Mouse (Mus musculus): ENCODE results near the gene Kat7.

The Kat7 gene

DNA sequence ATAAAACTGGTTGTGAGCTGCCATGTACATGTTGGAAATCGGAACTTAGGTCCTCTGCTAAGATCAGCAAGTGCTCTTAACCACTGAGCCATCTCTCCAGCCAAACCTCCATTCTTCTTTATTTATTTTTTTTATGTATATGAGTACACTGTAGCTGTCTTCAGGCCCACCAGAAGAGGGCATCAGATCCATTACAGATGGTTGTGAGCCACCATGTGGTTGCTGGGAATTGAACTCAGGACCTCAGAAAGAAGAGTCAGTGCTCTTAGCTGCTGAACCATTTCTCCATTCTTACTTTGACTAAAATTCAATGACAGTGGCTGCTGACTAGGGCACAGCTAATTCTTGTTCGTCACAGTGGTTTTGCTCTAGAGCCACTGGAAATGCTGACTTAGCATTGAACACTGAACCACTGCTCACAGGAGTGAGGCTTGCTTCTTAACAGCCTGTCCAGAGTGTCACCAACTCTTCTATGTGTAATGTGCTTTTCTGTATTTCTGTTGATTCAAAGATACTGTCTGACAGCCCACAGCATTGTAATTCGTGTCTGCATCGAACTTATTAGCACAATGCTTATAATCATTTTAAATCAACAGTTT, 30.9 kb downstream of the Kat7 start:
- no peak for DNase-seq (ENCODE audit: low spot score)

DNA sequence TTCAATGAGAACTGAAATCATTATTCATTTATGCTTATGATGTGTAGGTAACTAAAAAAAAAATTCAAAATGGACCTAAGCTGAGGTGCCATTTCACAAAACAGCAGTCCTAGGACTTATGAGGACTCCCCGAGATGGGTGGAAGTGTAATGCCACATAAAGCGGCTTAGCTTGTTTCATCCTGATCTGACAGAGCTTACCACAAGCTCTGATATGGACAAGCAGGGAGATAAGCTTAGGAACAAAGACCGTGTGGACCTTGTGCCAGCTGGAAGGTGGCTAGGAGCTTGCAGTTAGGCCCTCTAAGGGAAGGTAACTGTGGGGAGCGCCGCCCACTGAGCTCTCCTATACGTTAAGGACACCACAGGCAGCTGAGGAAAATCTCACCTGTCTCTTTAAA, 34.0 kb downstream of the Kat7 start:
- no peak for DNase-seq (ENCODE audit: low spot score)

GRCm38 (mm10) chr11:95274613-95275012, 35.4 kb downstream of the Kat7 start:
- DNase-seq (ENCODE audit: low spot score) = no peak

- DNase-seq (ENCODE audit: low spot score) = no peak
These were observed 36.4 kb downstream of the Kat7 start for GRCm38 (mm10) chr11:95273661-95274060.

GRCm38 (mm10) chr11:95266540-95267245, 43.4 kb downstream of the Kat7 start:
- DNase-seq (ENCODE audit: low spot score) = no peak

GRCm38 (mm10) chr11:95264455-95265013, 45.5 kb downstream of the Kat7 start:
- no peak for DNase-seq (ENCODE audit: low spot score)

GRCm38 (mm10) chr11:95263816-95264454, 46.1 kb downstream of the Kat7 start:
- peak; percentile 33 for DNase-seq (ENCODE audit: low spot score)

GRCm38 (mm10) chr11:95261178-95261751, 48.8 kb downstream of the Kat7 start, which contains the start of gene Tac4:
Gene Tac4, plus strand, starts transcription at chr11:95261529.
- no peak for DNase-seq (ENCODE audit: low spot score)

DNA sequence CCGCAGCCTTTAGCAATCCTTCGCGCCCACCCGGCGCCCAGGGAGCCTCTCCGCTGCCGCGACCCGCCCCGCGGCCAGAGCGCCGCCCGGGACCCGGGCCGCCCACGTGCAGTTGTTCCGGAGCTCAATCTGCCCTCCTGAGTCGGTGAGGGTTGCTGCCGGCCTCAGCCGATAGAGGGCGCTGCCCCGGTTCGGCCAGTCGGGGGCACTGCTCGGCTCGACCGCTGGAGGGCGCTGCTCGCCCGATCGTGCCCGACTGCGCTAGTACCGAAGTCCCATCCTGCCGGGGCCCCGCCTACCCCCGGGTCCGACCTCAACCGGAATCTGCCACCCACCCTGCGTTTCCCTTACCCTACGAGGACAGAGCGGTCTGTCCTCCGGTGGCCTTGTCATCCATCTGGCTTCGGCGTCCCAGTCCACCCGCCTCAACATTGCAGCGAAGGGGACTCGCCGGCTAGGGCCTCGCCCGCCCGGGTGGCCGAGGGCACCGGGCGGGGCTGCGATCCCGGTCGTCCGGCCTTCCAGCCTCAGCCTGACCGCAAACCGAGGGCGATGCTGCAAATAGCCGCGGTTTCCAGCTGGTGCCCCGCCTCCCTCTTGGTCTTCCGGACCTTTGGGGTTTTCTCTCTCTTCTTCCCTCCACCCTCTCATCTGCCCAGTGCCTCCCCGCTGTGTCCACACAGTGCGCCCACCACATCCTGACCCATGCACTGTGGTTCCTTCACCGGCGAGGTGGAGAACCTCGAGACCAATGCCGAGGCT, 50.8 kb downstream of the Kat7 start:
- peak; percentile 96 for DNase-seq (ENCODE audit: low spot score)

DNA sequence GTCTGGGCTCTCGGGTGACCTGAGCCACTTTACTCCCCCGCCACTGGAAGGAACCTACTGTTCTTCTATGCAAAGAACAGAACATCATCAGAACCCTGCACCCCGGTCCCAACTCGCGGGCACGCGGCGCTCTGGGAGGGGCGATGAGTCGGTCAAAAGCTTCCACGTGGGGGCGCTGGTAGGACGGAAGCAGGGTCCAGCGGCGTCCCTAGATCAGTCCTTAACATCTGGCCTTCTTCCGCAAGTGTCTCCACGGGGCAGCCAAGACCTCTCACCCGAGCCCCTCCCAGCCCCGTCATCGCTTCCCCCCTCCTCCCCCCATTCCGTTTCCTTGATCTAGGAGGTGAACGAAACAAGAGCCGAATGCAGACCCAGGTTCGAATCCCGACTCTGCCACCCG, 51.6 kb downstream of the Kat7 start:
- peak; percentile 85 for DNase-seq (ENCODE audit: low spot score)

- no peak for DNase-seq (ENCODE audit: low spot score)
These were observed 52.1 kb downstream of the Kat7 start for GRCm38 (mm10) chr11:95257930-95258329.

- DNase-seq (ENCODE audit: low spot score) = no peak
These were observed 54.3 kb downstream of the Kat7 start for GRCm38 (mm10) chr11:95255747-95256146.

DNA sequence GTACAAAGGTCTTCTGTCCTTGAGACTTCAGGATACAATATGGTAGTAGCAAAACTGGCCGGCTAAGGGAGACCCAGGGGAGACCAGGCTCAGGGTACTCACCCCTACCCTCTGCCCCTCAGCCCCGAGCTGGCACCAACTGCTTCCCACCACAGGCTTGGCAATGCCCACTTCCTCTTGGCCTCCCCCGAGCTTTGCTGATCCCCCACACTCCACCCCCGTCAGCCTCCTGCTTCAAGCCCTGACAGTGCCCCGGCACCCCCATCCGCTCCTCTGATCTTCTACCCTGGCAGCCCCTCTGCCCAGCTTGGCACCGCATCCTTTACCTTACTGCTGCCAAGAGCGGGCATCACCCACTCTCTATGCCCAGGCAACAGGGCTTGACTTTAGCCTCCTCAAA, 55.9 kb downstream of the Kat7 start:
- DNase-seq (ENCODE audit: low spot score) = no peak

DNA sequence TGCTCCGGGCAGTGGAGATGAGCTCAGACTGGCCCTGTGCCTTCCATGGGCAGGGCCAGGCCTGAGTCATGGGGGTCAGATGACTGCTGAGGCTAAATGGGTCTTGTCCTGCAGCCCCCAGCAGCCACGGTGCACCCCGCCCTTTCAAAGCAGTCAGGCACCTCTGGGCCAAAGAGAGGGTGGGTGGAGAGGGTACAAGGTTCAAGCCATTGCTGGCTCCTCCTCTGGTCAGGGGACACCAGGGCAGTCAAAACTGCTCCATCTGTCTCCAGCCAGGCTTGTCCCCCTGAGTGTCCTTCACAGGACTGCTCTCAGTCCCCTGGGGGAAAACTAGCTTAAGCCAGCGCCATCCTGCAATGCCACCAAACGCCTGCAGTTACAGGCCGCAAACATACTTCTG, 57.9 kb downstream of the Kat7 start:
- no peak for DNase-seq (ENCODE audit: low spot score)

DNA sequence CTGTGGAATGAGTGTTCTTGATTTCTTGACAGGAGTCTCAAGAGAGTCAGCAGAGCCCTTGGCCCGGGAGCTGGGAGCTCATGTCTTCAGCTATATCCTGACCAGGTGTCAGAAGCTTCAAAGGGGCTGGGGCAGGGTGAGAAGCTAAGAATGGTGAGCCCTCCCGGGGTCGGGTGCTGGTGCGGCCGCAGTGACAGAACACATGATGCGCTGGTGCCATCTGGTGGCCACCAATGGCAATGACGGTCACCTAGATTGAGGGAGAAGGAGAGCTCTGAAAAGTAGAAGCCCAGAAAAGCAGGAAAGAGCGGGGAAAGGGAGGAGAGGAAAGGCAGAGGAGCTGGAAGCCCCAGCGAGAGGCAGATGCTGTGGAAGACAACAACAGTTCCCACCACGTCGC, 58.8 kb downstream of the Kat7 start:
- DNase-seq (ENCODE audit: low spot score) = peak; percentile 75

GRCm38 (mm10) chr11:95250110-95250509, 59.9 kb downstream of the Kat7 start:
- DNase-seq (ENCODE audit: low spot score) = no peak

DNA sequence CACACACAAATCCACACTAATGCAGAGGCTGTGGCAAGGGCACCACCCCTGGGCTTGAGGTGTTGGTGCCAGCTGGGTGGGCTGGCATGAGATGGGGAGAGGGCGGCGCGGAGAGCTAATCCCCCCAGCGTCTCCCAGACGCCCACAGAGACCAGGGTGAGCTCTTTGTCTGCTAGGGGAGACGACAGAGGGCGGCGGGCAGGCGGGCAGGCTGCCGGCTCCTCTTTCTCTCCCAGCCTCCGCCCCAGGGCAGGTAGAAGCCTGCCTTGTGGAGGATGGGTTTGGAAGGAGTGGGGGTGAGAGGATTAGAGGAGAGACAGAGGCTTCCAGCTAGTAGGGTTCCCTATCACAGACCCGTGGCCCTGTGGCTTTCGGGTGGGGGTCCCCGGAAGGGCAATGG, 63.0 kb downstream of the Kat7 start:
- DNase-seq (ENCODE audit: low spot score) = no peak

DNA sequence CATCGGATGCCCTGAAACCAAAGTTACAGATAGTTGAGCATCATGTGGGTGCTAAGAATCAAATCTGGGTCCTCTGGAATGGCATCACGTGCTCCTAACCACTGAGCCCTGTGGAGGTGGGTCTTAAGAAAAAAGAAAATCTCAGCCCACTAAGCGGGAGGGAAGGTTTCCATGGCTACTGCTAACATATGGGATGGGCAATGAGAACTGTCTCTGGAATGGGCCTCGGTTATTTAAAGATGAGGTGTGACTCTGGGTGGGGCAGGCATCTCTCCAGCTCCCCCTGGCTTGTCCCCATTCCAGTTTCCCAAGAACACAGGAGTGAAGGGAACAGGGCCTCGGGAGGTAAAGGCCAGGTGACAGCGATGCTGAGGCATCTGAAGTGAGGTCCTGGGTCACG, 64.6 kb downstream of the Kat7 start:
- no peak for DNase-seq (ENCODE audit: low spot score)

GRCm38 (mm10) chr11:95242653-95243052, 67.4 kb downstream of the Kat7 start:
- DNase-seq (ENCODE audit: low spot score) = no peak

GRCm38 (mm10) chr11:95238477-95238876, 71.6 kb downstream of the Kat7 start:
- DNase-seq (ENCODE audit: low spot score) = no peak

GRCm38 (mm10) chr11:95232329-95232696, 77.7 kb downstream of the Kat7 start:
- no peak for DNase-seq (ENCODE audit: low spot score)

- peak; percentile 73 for DNase-seq (ENCODE audit: low spot score)
These were observed 78.2 kb downstream of the Kat7 start for GRCm38 (mm10) chr11:95231688-95232328.
